Mouse (Mus musculus): ENCODE data around the gene Lhx4.

GRCm38 (mm10) chr1:155656321-155656720, 95.2 kb downstream of the Lhx4 start:
- no peak for TF ChIP-seq CTCF (IDR thresholded peaks at IDR 0.05 in 2 of 3, conservative IDR thresholded peaks at IDR 0.05 in 1 of 3; ENCODE audit: control insufficient read depth in 1 of 3, insufficient read depth in 1 of 3, low read depth in 2 of 3, low read length in 3 of 3, poor library complexity in 1 of 3, severe bottlenecking in 1 of 3)
- no peak for TF ChIP-seq USF1 (IDR thresholded peaks at IDR 0.05; ENCODE audit: low read depth, low read length)
- no peak for TF ChIP-seq MAX (IDR thresholded peaks at IDR 0.05; ENCODE audit: low read length)
- no peak for TF ChIP-seq GABPA (IDR thresholded peaks at IDR 0.05; ENCODE audit: low read depth, low read length)
- no peak for TF ChIP-seq ETS1 (IDR thresholded peaks at IDR 0.05; ENCODE audit: low read depth, low read length)

Data from MEL (cell line).